Mouse (Mus musculus): ENCODE measurements around the gene Ift57.

Gene Ift57

DNA sequence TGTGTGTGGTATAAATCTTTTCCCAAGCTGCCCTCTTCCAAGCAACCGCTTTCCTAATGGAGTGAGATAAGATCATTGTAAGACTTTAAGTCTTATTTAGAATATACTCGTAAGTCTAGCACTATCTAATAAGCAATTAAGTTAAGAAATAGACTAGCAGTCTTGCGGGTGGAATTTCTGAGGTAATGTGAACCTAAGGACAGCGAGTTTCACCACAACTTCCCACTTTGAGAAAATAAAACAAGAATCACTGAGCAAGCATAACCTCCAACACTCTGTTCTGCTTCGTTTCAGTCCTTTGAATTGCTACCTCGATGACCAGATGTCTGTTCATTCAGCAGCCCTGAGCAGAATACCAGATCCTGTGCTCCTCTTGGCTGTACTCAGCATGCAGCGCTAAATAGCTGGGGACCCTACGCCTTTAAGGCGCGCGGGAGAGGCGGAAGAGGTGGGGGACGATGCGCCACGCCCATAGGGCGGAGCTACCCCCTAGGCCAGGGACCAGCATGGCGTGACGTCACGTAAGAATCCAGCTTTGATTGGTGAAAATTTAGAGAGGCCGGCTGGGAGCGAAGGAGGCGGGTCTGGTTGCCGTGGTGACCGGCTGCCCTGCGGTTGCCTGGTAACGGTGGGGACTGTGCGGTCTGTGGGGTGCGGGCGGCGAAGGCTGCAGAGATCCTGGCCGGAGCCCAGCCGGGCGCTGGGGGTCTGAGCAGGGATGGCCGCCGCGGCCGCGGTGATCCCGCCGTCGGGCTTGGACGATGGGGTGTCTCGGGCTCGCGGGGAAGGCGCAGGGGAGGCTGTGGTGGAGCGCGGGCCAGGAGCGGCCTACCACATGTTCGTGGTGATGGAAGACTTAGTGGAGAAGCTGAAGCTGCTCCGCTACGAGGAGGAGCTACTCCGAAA is at the start of gene Ift57:
Ift57 (plus strand) TSS at position 614 of the 906 bp plus-strand sequence.
- DNase-seq (ENCODE audit: low read depth in 2 of 2, low spot score in 2 of 2), result peak; percentile 91 to 94

DNA sequence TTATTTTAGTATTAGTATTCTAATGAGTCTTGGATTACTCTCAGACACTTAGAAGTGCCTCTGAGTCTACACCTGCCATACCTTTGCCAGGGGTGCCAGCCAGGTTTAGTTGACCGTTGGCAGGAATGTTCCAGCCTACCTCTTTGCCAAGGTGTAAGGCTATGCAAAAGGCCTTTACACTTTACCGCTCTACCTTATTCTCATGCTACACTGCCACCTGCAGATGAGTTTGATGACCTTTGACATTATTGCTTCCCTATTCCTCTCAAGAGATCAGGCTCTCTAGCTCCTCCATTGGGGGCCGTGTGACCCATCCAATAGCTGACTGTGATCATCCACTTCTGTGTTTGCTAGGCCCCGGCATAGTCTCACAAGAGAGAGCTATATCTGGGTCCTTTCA is 41.9 kb upstream of the Ift57 start:
- no peak for DNase-seq (ENCODE audit: low read depth in 2 of 2, low spot score in 2 of 2)

DNA sequence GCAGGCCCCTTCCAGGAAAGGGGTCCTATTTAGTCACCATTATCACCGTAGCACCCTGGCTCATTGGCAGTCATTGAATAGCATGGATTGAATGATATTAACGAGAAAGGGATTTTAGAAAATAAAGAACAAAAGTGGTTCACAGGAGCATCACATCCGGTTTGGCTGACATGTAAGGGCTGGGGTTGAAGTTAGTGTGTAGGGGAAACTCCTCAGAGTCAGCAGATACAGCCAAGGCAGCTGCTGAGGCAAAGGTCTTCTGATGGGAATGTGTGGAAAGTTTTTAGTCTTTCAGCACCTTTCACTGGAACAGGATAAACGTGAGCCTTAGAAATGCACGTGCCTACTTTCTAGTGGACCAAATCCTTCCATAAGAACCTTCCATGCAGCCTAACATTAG is 41.0 kb upstream of the Ift57 start:
- DNase-seq (ENCODE audit: low read depth in 2 of 2, low spot score in 2 of 2), result peak in 1 of 2 experiments; percentile 0

DNA sequence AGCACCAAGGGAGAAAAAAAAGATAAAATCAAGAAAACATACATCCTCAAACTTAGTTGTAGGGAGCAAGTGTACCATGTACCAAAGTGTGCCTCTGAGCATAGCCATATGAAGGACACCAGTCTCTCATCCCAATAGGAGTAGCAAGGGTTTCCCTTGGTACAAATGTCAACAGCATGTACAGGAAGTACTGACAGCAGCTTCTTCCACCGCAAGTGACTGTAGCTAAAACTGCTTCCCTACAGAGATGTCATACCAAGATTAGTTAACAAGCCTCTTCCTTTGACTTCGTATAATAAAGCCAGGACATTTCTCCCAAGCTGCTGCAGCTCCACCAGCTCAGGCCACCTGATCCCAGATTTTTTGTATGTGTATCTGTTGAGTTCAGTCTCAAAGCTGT is 39.9 kb upstream of the Ift57 start:
- DNase-seq (ENCODE audit: low read depth in 2 of 2, low spot score in 2 of 2), result no peak

DNA sequence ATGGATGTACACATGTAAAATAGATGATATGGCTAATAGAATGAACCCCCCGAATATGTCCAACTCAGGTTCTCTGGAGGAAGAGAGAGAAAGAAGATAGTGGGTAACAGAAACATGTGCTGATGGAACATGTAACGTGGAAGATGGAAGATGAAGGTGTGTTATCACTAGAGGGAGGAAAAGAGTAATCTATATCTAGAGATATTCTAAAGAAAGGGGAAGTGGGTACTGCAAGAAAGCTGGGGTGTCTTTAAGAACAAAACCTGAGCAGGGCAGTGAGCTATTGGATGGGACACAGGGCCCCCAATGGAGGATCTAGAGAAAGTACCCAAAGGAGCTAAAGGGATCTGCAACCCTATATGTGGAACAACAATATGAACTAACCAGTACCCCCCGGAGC is 38.9 kb upstream of the Ift57 start:
- no peak for DNase-seq (ENCODE audit: low read depth in 2 of 2, low spot score in 2 of 2)

DNA sequence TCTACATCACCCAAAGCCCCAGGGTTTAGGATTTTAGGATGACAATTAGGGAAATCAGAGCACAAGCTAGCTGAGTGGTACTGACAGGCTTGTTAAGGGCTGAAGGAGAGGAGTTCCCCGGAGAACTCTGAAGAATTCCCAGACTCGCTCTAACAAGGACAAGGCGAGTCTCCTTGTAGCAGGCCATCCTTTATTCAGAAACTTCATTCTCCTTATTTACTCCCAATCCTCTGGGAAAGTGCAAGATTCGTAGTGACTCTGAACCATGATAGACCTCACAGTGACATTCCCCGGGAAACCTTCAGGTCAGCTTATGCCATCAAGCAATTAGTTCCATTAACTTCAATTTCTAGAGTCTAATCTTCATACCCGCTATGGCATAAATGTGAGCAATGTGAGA is 36.8 kb upstream of the Ift57 start:
- DNase-seq (ENCODE audit: low read depth in 2 of 2, low spot score in 2 of 2), result no peak

DNA sequence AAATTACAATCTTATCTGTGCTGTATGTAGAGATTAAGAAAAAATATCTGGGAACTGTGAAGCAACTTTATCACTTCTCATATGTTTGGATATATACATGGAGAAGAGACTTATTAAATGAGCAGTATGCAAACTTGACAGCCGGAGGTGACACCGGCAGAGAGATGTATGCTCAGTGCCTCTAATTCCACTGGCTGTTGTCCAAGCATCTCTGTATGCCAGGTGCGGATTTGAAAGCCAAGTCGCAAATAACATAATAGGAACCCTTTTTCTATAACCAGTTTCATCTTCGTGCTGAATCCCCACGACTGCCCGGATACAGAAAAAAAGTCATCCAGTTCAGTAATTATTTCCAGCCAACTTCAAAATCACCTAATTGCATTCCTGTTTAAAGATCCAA is 34.4 kb upstream of the Ift57 start:
- no peak for DNase-seq (ENCODE audit: low read depth in 2 of 2, low spot score in 2 of 2)

DNA sequence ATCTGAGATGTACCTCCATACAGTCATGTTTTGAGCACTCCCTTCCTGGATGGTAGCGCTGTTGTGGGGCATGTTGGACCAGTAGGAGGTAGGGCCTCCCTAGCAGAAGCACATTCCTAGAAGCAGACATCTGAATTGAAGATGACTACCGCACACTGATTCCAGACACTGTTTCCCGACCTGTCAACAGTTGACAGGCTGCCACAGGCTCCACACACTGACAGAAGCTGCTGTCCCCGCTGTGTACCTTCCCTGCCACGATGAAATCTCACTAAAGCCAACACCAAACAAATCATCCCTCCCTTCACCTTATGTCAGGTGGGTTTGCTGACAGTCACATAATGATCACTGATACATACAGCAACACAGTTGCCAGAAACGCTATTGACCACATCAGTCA is 19.4 kb upstream of the Ift57 start:
- no peak for DNase-seq (ENCODE audit: low read depth in 2 of 2, low spot score in 2 of 2)

DNA sequence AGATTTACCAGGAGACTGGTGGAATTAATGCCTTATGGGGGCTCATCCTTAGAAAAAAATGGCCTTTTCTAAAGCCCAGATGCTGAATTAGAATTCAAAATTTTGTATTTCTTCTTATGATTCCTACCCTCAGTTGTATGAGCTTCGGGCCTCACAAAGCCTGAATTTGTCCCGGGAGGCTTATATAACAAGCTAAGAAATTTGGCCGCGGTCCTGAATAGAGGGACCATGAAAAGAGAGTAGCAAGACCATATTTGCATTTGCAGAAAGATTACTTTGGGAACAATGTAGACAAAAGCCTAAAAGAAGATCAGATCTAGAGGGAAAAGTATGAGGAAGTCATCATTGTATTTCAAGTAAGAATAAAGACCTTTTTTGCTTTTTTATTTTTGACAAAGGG is 14.1 kb upstream of the Ift57 start:
- DNase-seq (ENCODE audit: low read depth in 2 of 2, low spot score in 2 of 2), result no peak

DNA sequence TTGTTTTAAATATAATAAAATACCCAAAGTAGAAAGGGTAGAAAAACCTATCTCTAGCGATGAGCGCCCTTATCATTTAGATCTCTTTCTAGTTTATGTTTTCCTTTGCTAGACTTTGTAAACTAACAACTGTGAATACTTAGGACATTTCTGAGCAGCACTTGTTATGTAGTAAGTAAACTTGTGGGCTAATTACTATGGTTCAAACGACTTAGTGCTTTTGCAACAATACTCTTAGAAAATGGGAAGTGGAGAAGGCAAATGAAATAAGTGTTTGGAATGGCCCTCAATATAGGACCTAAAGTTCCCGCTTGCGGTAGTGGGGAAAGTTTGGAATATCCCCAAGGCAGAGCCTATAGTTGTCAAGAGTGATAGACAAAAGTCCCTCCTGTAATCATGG is 788 bp downstream of the Ift57 start:
- no peak for DNase-seq (ENCODE audit: low read depth in 2 of 2, low spot score in 2 of 2)

DNA sequence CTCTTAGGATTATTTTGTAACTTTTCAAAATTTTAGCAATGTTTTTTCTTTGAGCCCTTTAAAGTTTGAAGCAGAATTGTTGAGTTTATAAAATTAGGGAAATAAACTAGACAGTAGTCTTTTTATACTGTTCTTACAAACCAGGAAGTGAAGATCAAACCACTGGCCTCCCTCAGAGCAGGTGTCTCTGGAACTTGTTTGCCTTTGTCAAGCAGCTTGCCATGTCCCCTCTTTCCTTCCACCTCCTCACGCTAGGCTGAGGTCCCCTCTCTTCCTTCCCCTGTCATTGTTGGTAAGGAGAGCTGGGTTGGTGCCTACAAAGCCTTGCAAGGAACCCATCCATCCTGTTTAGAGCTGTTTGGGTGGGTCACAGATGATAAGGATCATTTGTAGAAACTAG is 9.0 kb downstream of the Ift57 start:
- DNase-seq (ENCODE audit: low read depth in 2 of 2, low spot score in 2 of 2), result peak in 1 of 2 experiments; percentile 5

DNA sequence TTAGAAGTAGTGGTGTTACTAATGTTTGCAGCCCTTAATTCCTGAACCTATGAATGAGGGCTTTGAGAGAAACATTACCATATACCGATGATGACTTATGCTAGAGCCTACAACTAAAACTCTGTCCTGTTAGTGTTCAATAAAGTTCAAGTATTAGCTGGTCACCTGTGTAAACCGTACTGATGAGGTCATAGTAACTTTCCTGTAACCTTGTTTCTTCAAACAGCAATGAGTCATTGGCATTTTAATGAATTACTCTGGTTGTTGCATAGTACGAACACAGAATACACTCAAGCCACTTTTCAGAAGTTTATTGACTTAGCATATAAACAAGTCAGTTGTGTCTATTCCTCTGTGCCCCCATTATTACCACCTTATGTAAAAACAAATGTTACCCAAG is 11.2 kb downstream of the Ift57 start:
- DNase-seq (ENCODE audit: low read depth in 2 of 2, low spot score in 2 of 2), result no peak

DNA sequence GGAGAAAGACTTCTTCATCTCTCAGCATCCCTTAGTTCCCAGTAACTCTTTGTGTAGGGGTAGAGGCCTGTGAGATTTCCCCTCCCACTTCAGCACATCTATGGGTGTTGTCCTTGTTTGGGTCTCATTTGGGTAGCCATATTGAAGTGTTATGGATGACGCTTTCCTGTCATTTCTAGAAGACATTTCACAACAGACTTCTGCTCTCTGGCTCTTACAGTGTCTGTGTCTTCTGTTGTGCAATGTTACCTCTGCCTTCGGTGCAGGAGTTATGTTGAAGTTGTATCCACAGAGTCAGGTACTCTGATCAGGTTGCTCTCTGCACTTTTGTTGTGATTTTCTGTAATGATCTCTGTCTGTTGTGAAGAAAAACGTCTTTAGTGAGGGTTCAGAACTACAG is 14.3 kb downstream of the Ift57 start:
- no peak for DNase-seq (ENCODE audit: low read depth in 2 of 2, low spot score in 2 of 2)

DNA sequence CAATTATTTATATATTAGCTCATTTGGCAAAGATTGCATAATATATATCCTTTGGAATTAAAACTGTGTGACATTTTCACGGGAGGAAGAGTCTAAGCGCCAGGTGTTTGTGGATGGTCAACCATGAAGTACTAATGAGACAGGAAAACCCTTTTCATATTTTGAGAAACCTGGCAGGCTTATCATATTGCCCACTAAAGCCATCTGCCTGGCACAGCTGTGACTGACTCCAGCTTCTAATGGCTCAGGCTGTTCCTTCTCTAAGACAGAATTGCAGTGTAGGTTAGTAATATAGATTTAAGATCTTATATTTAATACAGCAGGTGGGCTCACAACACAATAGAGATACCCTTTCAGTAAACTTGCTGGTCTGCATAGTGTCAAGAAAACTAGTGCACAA is 21.6 kb downstream of the Ift57 start:
- no peak for DNase-seq (ENCODE audit: low read depth in 2 of 2, low spot score in 2 of 2)

DNA sequence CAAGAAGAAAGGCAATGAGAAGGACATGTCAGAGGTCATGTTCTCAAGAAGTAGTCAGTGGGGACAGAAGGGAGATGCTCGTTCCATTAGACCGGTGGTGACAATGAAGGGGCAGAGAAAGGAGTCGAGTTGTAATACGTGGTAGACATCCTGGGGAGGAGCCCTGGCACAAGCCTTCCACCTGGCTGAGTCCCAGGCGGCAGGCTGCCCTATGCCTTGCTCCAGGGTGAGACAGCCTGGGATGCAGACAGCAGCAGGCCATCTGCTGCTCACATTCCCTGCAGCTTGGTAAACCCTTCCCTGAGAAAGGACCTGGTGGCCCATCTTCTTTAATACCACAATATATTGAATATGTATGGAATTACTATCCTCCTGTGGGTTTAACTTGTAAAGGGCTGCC is 22.6 kb downstream of the Ift57 start:
- no peak for DNase-seq (ENCODE audit: low read depth in 2 of 2, low spot score in 2 of 2)

DNA sequence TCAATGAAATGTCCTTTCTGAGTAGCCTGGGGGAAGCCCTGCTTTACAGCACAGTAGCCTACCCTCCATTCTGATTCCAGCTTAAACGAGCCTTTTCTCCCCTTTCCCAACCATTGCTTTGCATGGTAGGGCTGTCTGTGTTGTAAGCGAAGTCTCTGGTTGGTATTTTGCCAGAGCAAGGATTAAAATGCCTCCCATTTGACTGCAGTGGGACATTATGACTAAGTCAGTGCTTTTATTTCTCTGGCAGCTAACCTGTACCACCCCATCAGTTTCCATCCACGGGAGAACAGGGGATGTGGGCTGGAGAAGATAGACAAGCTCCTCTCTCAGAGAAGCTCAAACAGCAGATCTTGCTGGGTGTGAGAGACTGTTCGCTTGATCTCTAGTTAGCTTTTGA is 24.2 kb downstream of the Ift57 start:
- DNase-seq (ENCODE audit: low read depth in 2 of 2, low spot score in 2 of 2), result no peak

DNA sequence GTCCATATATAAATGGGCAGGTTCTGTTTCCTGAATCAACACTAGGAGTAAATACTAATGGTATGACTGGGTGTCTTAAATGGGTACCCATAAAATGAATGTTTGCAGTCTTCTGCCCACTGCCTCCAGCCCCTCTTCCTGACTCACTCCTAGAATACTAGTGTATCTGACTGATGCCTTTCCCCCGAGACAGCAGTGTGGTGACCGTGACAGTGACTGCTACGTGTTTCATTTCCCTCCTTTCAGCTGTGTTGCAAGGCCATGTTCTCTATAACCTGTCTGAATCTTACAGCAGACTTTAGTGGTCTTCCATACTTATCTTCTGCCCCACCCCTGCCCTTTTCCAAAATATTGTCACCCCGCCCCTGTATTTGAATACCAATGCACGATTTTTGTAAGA is 25.2 kb downstream of the Ift57 start:
- no peak for DNase-seq (ENCODE audit: low read depth in 2 of 2, low spot score in 2 of 2)

DNA sequence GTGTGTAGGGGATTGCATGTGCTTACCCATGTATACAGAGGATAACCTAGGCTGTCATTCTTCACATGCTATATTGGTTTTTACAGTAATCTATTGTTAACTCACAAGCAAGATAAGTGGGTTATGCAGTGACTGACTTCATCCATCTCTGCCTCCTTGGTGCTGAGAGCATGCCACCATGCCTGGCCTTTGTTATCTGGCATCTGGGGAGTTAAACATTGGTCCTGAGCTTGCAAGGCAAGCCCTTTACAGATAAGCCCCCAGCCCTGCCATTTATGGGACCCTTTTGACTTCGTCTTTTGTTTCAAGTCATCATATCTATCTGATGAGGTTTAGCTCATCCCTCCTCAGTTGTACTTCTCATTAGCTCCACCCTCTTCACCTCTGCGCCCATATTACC is 25.9 kb downstream of the Ift57 start:
- DNase-seq (ENCODE audit: low read depth in 2 of 2, low spot score in 2 of 2), result no peak

DNA sequence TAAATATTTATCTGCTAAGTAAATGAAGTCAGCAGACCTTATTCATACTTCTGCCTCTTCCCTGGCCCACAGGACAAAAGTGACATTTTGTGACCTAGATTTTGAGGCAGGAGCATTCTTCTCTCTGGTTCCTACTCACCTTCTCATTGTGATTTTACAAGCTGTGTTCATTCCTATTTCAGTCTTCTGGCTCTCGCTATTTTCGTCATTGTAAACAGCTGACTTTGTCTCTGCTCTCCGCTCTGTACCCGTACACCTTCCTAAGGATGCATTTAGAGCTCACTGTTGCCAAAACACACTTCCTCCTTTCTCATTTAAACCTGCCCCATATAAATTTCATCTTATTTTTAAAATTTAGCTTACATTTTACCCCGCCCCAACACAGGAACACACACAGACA is 26.4 kb downstream of the Ift57 start:
- DNase-seq (ENCODE audit: low read depth in 2 of 2, low spot score in 2 of 2), result no peak

DNA sequence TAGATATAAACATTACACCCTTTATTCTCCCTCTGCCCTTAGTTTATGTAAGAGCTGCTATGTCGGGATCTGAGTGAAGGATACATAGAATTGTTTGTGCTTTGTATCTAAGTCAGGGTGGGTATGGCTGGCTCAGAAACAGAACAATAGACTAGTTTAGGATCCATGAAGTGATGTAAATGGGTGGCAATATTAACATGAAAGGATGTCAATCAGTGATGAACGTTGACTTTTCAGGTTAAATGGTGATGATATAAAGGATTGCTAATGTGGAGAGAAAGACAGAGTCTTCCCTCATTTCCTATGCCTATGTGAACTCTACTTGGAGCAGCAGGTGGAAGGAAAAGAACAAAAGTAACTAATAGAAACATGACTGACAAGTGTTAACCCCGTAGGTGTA is 27.2 kb downstream of the Ift57 start:
- no peak for DNase-seq (ENCODE audit: low read depth in 2 of 2, low spot score in 2 of 2)

DNA sequence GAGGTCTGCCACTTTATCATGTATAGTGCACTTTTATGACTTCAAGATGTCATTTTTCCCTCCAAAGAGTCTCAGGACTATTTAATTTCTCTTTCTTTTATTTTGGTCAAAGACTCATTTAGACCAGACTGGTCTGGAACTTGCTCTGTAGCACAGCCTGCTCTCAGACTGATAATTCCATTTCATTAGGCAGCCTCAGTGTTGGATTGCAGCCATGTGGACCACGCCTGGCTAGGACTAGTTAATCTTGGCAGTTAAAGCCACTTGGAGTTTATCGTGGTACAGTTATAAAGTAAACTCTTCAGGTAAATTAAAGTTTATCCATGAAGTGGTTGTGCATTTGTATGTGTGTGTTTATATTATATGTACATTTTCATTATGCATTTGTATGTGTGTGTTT is 27.7 kb downstream of the Ift57 start:
- DNase-seq (ENCODE audit: low read depth in 2 of 2, low spot score in 2 of 2), result no peak

DNA sequence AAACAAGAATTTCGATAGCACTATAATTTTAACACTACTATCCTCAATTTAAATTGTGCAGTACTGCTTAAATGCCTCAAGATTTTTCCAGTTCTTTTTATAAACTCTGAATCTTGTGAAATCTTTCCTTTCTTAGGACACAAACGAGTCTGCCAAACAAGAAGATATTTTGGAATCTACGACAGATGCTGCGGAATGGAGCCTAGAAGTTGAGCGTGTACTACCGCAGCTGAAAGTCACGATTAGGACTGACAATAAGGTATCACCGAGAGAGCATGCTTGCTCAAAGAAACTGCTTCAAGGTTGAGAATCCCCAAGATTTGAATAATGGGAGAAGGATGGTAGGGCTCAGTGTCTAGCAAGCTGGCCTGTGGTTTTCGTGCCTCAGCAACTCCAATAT is 37.5 kb downstream of the Ift57 start:
- no peak for DNase-seq (ENCODE audit: low read depth in 2 of 2, low spot score in 2 of 2)

DNA sequence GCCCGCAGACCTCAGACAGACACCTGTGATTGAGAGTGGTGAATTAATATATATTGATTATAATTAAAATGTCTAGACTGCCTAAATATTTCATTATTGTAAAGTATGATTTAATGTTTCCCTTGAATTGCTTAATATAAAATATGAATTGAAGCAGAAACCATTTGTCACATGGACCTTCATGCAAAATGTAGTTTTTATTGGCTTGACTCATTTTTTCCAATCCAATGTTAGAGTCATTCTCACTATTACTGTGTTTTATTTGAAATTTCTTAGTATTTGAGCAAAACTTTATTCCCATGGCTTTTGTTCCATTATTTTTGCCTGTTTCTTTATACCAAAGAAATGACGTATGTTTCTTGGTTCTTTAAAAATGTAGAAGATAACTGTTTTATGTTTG is 48.3 kb downstream of the Ift57 start:
- no peak for DNase-seq (ENCODE audit: low read depth in 2 of 2, low spot score in 2 of 2)

Data from CD8-positive naive resting alpha-beta T cell, adult 2 months (primary cell).